Mouse (Mus musculus): ENCODE measurements at regions not wholly inside any gene's neighbourhood (a gene's known extent, or its start where the extent isn't known, plus 50 kb on each side); places are given as distances from the start of the nearest gene placed in this dataset.
A peak's percentile ranks its signal among the peaks of the same experiment; 100 is the strongest.

- DNase-seq = no peak
These were observed 68.7 kb downstream of the Atoh1 start for GRCm38 (mm10) chr6:64797600-64797999.

GRCm38 (mm10) chr6:64798804-64799203 is 69.9 kb downstream of the Atoh1 start:
- no peak for DNase-seq

- DNase-seq = peak; percentile 30 to 40
These were observed 70.5 kb downstream of the Atoh1 start for GRCm38 (mm10) chr6:64799306-64800001.

GRCm38 (mm10) chr6:64800965-64801364 is 72.0 kb downstream of the Atoh1 start:
- no peak for DNase-seq

- DNase-seq = no peak
These were observed 86.2 kb downstream of the Atoh1 start for GRCm38 (mm10) chr6:64815115-64815514.

- no peak for DNase-seq
These were observed 120.2 kb downstream of the Atoh1 start for GRCm38 (mm10) chr6:64849097-64849648.

GRCm38 (mm10) chr6:64862901-64863300 is 134.0 kb downstream of the Atoh1 start:
- no peak for DNase-seq

- DNase-seq = no peak
These were observed 146.0 kb upstream of the Smarcad1 start for GRCm38 (mm10) chr6:64896420-64896819.
